Mouse (Mus musculus): ENCODE results near the gene Camsap2. TPM values are rescaled to one million over a fixed set of nuclear protein-coding genes. Genes with fewer than 3 reads are reported as not detected.

The Camsap2 gene
- polyA plus RNA-seq, 1 experiment from 2014 or later, result 28.2 TPM

GRCm38 (mm10) chr1:136254503-136255065, 91.3 kb downstream of the Camsap2 start:
- H3K9me3 ChIP-seq, result no peaks in the 10 kb centered on the region
- WGBS, result 88% methylated on average over 10 of the region's 10 CpGs
- H3K9ac ChIP-seq, result no peak overlapping the region
- H3K4me2 ChIP-seq, result no peak overlapping the region
- ATAC-seq (ENCODE audit: low FRiP score), result no peak
- no peaks in the 10 kb centered on the region for H3K36me3 ChIP-seq
- peaks cover 34% of the 10 kb centered on the region for H3K27me3 ChIP-seq
- H3K4me3 ChIP-seq, result no peak overlapping the region
- no peak overlapping the region for H3K27ac ChIP-seq
- peaks cover 12% of the 10 kb centered on the region for H3K4me1 ChIP-seq (replicated peaks)

GRCm38 (mm10) chr1:136253472-136253871, 92.4 kb downstream of the Camsap2 start:
- 26% methylated on average over 2 of the region's 2 CpGs for WGBS

DNA sequence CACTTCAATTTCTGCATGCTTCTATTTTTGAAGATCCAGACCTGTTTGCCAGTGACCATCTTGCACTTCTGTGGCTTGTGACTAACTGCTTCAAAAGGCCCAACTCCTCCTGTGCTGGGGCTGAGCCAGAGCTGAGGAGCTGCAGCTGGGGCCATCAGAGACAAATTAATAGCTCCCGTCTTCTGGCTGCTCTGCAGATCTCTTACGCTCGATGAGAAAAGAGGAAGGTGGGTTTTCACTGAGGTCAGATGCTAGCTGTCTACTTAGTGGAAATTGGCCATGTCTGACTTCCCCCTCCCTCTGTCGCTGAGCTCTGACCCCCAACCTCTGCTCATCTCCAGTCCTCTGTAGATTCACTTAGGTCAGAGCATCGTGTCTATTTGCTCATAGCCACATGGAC, 96.2 kb downstream of the Camsap2 start:
- H3K9ac ChIP-seq, result no peak overlapping the region
- 57% methylated on average over 5 of the region's 5 CpGs for WGBS
- no peaks in the 10 kb centered on the region for H3K36me3 ChIP-seq

More at GRCm38 (mm10) chr1:136253472-136253871, 92.4 kb downstream of the Camsap2 start:
- H3K4me2 ChIP-seq, result no peak overlapping the region
- H3K36me3 ChIP-seq, result no peaks in the 10 kb centered on the region
- no peak overlapping the region for H3K27ac ChIP-seq
- H3K9me3 ChIP-seq, result no peaks in the 10 kb centered on the region
- peaks cover 10% of the 10 kb centered on the region; the same call in 1 of the 2 replicates for H3K4me1 ChIP-seq (replicated peaks)
- no peak overlapping the region for H3K4me3 ChIP-seq
- no peak overlapping the region for H3K9ac ChIP-seq
- no peak for ATAC-seq (ENCODE audit: low FRiP score)
- H3K27me3 ChIP-seq, result peaks cover 23% of the 10 kb centered on the region

DNA sequence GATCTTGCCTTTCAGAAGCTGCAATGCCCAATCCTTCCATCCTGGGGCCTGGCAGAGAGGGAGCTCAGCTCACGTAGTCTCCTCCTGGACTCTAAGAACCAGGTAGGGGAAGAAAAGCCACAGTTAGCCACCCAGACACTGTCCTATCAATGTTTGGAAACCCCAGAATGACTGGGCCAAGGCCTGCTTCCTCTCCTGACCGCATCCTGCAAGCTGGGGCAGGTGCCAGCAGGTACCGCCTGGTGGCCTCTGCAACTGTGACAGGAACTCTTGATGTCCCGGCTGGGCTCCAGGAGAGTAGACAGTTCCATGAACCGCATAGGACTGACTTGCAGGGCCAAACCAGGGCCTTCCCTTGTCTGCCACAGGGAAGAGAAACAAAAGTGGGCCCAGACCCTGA, 98.5 kb downstream of the Camsap2 start:
- H3K4me3 ChIP-seq, result no peak overlapping the region
- H3K9ac ChIP-seq, result no peak overlapping the region
- 96% methylated on average over 5 of the region's 5 CpGs for WGBS
- no peak overlapping the region for H3K4me2 ChIP-seq
- no peak for ATAC-seq (ENCODE audit: low FRiP score)
- no peak overlapping the region for H3K27ac ChIP-seq
- no peaks in the 10 kb centered on the region for H3K9me3 ChIP-seq
- no peaks in the 10 kb centered on the region for H3K27me3 ChIP-seq
- 0 out of 2 replicates have a peak, but pooled peaks cover 4% of the 10 kb centered on the region for H3K4me1 ChIP-seq (replicated peaks)
- H3K36me3 ChIP-seq, result no peaks in the 10 kb centered on the region

More for the DNA sequence above, 96.2 kb downstream of the Camsap2 start:
- Histone ChIP-seq H3K27ac (no peak overlapping the region), H3K4me1 (replicated peaks) (0 out of 2 replicates have a peak, but pooled peaks cover 4% of the 10 kb centered on the region), H3K4me2 (no peak overlapping the region), H3K9me3 (no peaks in the 10 kb centered on the region), H3K27me3 (0 out of 2 replicates have a peak, but pooled peaks cover 3% of the 10 kb centered on the region), H3K4me3 (no peak overlapping the region)
- no peak for ATAC-seq (ENCODE audit: low FRiP score)

DNA sequence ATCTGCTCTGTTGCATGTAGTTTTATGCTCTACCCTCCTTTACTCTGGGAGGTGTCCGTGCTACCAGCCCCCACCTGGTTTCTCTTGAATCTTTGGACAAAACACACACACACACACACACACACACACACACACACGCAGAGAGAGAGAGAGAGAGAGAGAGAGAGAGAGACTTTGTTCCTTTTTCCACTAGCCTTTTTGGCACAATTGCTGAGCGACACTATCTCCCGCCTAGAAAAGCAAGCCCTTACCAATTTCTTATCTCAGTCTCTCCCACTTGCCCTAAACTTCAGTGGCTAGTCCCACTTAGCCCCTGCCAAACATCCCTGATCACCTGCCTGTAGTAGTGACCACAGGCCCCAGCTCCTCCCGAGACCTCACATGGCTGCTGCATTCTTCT, 101.4 kb downstream of the Camsap2 start:
- no peak overlapping the region for H3K27ac ChIP-seq
- ATAC-seq (ENCODE audit: low FRiP score), result no peak
- 95% methylated on average over 4 of the region's 5 CpGs for WGBS
- no peak overlapping the region for H3K4me2 ChIP-seq
- H3K9me3 ChIP-seq, result no peaks in the 10 kb centered on the region
- H3K4me3 ChIP-seq, result no peak overlapping the region
- no peak overlapping the region for H3K9ac ChIP-seq
- H3K27me3 ChIP-seq, result no peaks in the 10 kb centered on the region
- 0 out of 2 replicates have a peak, but pooled peaks cover under 1% of the 10 kb centered on the region for H3K4me1 ChIP-seq (replicated peaks)
- H3K36me3 ChIP-seq, result no peaks in the 10 kb centered on the region

GRCm38 (mm10) chr1:136241801-136242200, 104.1 kb downstream of the Camsap2 start:
- Histone ChIP-seq H3K27ac (no peak overlapping the region), H3K9ac (no peak overlapping the region), H3K27me3 (no peaks in the 10 kb centered on the region), H3K4me1 (replicated peaks) (no peaks in the 10 kb centered on the region), H3K36me3 (no peaks in the 10 kb centered on the region), H3K4me3 (no peak overlapping the region), H3K9me3 (no peaks in the 10 kb centered on the region), H3K4me2 (no peak overlapping the region)
- WGBS, result 92% methylated on average over 7 of the region's 7 CpGs
- ATAC-seq (ENCODE audit: low FRiP score), result no peak

DNA sequence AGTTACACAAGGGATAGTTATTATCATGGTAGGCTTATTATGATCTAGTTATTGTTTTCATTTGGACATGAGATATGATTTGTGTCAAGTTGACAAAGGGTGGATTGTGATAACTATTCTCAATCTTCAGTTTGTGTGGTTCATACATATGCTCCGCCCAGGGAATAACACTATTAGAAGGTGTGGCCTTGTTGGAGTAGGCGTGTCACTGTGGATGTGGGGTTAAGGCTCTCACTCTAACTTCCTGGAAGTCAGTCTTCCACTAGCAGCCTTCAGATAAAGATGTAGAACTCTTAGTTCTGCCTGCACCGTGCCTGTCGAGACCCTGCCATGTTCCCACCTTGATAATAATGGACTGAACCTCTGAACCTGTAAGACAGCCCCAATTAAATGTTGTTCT, 107.4 kb downstream of the Camsap2 start:
- 91% methylated on average over 4 of the region's 4 CpGs for WGBS
- ATAC-seq (ENCODE audit: low FRiP score), result no peak
- Histone ChIP-seq H3K9me3 (no peaks in the 10 kb centered on the region), H3K4me1 (replicated peaks) (peaks cover 7% of the 10 kb centered on the region), H3K36me3 (no peaks in the 10 kb centered on the region), H3K27me3 (0 out of 2 replicates have a peak, but pooled peaks cover 1% of the 10 kb centered on the region), H3K27ac (no peak overlapping the region), H3K9ac (no peak overlapping the region), H3K4me2 (no peak overlapping the region), H3K4me3 (no peak overlapping the region)

DNA sequence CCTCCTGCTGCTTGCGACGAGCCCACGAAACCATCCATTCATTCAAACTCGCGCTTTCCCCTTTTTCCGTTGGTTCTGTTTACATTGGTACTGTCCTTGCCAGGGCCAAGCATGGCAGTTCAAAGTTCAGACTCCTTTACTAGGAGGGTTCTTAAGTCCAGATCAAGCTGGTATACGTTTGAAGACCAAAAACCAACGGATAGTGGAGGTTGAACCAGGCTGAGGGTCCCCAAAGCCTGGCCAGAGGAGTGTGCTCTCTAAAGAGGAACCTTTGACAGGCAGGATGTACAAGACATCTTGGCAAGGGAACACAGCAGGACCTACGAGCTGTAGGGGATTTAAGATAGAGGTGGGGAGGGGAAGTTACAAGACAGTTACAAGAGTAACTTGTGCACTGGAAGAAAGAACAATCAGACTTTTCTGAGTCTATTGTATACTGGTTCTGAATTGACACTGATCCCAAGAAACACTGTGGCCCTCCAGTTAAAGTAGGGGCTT, 111.3 kb downstream of the Camsap2 start:
- H3K4me1 ChIP-seq (replicated peaks), result peaks cover 46% of the 10 kb centered on the region
- H3K4me3 ChIP-seq, result peak overlapping the region; percentile 51
- H3K27ac ChIP-seq, result no peak overlapping the region
- WGBS, result under 1% methylated on average over 9 of the region's 9 CpGs
- H3K9ac ChIP-seq, result peak overlapping the region; percentile 66
- ATAC-seq (ENCODE audit: low FRiP score), result peak; percentile 16; the same call in 1 of the 2 replicates
- 0 out of 2 replicates have a peak, but pooled peaks cover 16% of the 10 kb centered on the region for H3K27me3 ChIP-seq
- H3K4me2 ChIP-seq, result peak overlapping the region; percentile 80
- no peaks in the 10 kb centered on the region for H3K9me3 ChIP-seq
- H3K36me3 ChIP-seq, result no peaks in the 10 kb centered on the region

- H3K9ac ChIP-seq, result peak within 1 kb of the TSS; percentile 66
- peak; percentile 72 for ATAC-seq (ENCODE audit: low FRiP score)
- 0 out of 2 replicates have a peak, but pooled peaks cover 16% of the 10 kb centered on the region for H3K27me3 ChIP-seq
- no peaks in the 10 kb centered on the region for H3K9me3 ChIP-seq
- peak within 1 kb of the TSS; percentile 51 for H3K4me3 ChIP-seq
- peaks cover 52% of the 10 kb centered on the region for H3K4me1 ChIP-seq (replicated peaks)
- WGBS, result 1% methylated on average over 46 of the region's 51 CpGs
- H3K27ac ChIP-seq, result peak within 1 kb of the TSS; percentile 35; the same call in 1 of the 2 replicates
- H3K36me3 ChIP-seq, result no peaks in the 10 kb centered on the region
- H3K4me2 ChIP-seq, result peak within 1 kb of the TSS; percentile 80
Measured at GRCm38 (mm10) chr1:136233892-136234594, 111.9 kb downstream of the Camsap2 start, which contains the start of gene Inava. TSS of gene Inava (minus strand) at chr1:136234264.

DNA sequence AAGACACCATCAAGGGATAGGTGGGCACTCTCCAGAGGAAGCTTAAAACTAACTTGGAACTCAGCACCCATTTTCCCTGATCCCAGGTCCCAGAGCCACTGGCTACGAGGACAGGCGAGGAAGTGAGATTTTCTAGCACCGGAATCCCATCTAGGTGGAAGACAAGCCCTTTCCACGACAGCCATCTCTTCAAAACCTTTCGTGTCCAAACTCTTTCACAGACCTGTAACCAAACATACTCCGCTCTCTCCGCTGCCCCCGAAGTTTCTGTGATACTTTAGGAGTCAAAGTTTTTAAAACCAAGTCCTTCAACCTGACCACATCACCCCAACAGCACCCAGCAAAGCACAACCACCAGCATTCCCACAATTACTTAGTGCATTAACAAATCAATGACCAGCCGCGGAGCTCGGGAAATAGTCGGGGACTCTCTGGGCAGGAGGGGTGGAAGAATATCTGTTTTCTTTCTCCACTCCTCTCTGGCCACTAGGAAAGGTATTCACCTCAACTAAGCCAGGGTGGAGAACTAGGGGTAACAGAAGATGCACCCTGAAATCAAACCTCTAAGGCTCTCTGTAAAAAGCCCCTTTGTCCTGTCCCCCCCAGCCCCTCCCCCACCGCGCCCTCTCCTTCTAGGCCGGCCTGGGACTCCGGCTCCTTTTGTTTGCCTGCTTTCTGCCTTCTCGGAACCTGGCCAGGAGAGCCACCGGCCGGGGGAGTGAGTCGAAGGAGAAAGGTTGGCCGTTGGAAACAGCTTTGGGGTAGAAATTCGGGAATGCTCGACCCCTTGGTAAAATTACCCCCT, 112.7 kb downstream of the Camsap2 start:
- under 1% methylated on average over 22 of the region's 23 CpGs for WGBS
- no peak for ATAC-seq (ENCODE audit: low FRiP score)
- 0 out of 2 replicates have a peak, but pooled peaks cover 16% of the 10 kb centered on the region for H3K27me3 ChIP-seq
- H3K4me2 ChIP-seq, result peak overlapping the region; percentile 80
- no peaks in the 10 kb centered on the region for H3K36me3 ChIP-seq
- no peaks in the 10 kb centered on the region for H3K9me3 ChIP-seq
- peak overlapping the region; percentile 66 for H3K9ac ChIP-seq
- H3K4me1 ChIP-seq (replicated peaks), result peaks cover 60% of the 10 kb centered on the region
- peak overlapping the region; percentile 51 for H3K4me3 ChIP-seq
- 0 out of 2 replicates have a peak overlapping the region, but pooled peaks have one; percentile 35 for H3K27ac ChIP-seq

DNA sequence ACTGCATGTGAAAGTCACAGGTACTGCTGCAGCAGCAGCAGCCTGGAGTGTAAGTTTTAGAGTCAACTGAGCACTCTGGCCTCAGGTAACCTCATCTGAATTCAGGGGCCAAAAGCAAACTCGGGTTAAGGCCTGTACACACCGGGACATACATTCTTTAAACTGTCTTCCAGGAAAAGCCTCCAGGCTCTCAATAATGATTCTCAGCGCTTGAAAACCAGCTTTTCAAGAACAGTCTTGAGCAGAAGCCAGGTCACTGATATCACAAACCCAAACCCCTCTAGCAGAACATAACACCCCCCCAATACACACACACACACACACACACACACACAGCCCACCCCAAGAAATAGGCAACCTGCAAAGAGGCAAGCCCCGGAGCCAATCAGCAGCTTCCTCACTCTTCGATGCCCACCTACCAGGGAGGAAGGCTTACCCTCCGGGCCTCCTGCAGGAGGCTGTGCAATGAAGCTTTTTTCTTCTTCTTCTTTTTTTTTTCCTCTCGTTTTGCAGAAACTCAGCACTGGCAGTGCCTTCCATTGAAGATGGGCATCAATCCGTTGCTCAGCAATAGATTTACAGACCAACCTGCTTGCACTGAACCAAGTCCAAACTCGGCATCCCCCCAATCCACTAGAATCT, 113.5 kb downstream of the Camsap2 start:
- peaks cover 68% of the 10 kb centered on the region for H3K4me1 ChIP-seq (replicated peaks)
- H3K9me3 ChIP-seq, result no peaks in the 10 kb centered on the region
- H3K27me3 ChIP-seq, result 0 out of 2 replicates have a peak, but pooled peaks cover 16% of the 10 kb centered on the region
- H3K36me3 ChIP-seq, result no peaks in the 10 kb centered on the region
- no peak for ATAC-seq (ENCODE audit: low FRiP score)
- H3K4me3 ChIP-seq, result peak overlapping the region; percentile 51
- under 1% methylated on average over 9 of the region's 9 CpGs for WGBS
- peak overlapping the region; percentile 66 for H3K9ac ChIP-seq
- H3K27ac ChIP-seq, result no peak overlapping the region
- peak overlapping the region; percentile 80 for H3K4me2 ChIP-seq
